Mouse (Mus musculus) heart, postnatal 0 days (tissue): ENCODE results near the gene Cnot8. TPM values are rescaled to one million over a fixed set of nuclear protein-coding genes. Genes with fewer than 3 reads are reported as not detected.
A peak's percentile ranks its signal among the peaks of the same experiment; 100 is the strongest.

ENCODE experiments used
- ATAC-seq: fragments of 200-750 bp; cut with Nextera tagmentation; 2 replicates; pipeline ENCODE4 v1.8.0; 2017; ENCODE audit warnings: low read depth, moderate number of reproducible peaks, moderate library complexity; ENCODE audit not compliant: insufficient read depth
- DNase-seq: peaks from one replicate; pipeline ENCODE4 v3.0.0-alpha.2; 2016; ENCODE audit warnings: low spot score
- H3K27ac ChIP-seq: fragments of 300-500 bp; sonication (generic); 2 replicates; pipeline ENCODE4 v1.5.1; 2014; ENCODE audit warnings: low read depth, mild to moderate bottlenecking
- H3K27me3 ChIP-seq: fragments of 300-500 bp; sonication (generic); 2 replicates; pipeline ENCODE4 v1.6.1; 2014; ENCODE audit warnings: low read length, mixed read lengths; ENCODE audit not compliant: control insufficient read depth, insufficient read depth
- H3K36me3 ChIP-seq: fragments of 300-500 bp; sonication (generic); replicated peaks from 2 replicates; pipeline ENCODE4 v1.6.1; 2014; ENCODE audit warnings: low read length, mixed read lengths; ENCODE audit not compliant: control insufficient read depth, insufficient read depth
- H3K4me1 ChIP-seq: fragments of 300-500 bp; sonication (generic); 2 replicates; pipeline ENCODE4 v1.6.1; 2014; ENCODE audit warnings: antibody characterized with exemption; ENCODE audit not compliant: control insufficient read depth, insufficient read depth
- H3K4me2 ChIP-seq: fragments of 300-500 bp; sonication (generic); 2 replicates; pipeline ENCODE4 v1.6.1; 2014; ENCODE audit warnings: low read depth, mild to moderate bottlenecking, low read length, moderate library complexity
- H3K4me3 ChIP-seq: fragments of 300-500 bp; sonication (generic); 2 replicates; pipeline ENCODE4 v1.5.1; 2014; ENCODE audit warnings: low read depth, low read length
- H3K9ac ChIP-seq: fragments of 300-500 bp; sonication (generic); replicated peaks from 2 replicates; pipeline ENCODE4 v1.6.1; 2014; ENCODE audit warnings: low read depth, low read length, mixed read lengths
- H3K9me3 ChIP-seq: fragments of 300-500 bp; sonication (generic); replicated peaks from 2 replicates; pipeline ENCODE4 v1.6.1; 2016; ENCODE audit warnings: low read length; ENCODE audit not compliant: control insufficient read depth
- CTCF ChIP-seq: IDR thresholded peaks from 2 replicates; pipeline ENCODE4 v1.5.1; 2016; ENCODE audit warnings: antibody characterized with exemption, control low read depth, low read depth
- EP300 ChIP-seq: IDR thresholded peaks from 2 replicates; pipeline ENCODE4 v1.6.1; 2016; ENCODE audit warnings: antibody characterized with exemption, low read depth
- WGBS: fragments of 180-500 bp; shearing (Covaris S2); extraction: QIAGEN DNeasy Blood & Tissue Kit; methylation state at CpG from one replicate; pipeline ENCODE4 v1.1.7; 2014; 5-methylcytosine and 5-hydroxymethylcytosine counted together
- polyA plus RNA-seq: library from polyadenylated mRNA; unstranded; fragments of >200 nt; fragmentation: Nextera tagmentation; extraction: Ambion mirVana; gene quantifications from 2 replicates; pipeline ENCODE4 v1.2.1, GENCODE M21; 2015
- total RNA-seq: library from RNA; depleted of rRNA; stranded (reverse); fragments of >200 nt; gene quantifications from 2 replicates; pipeline ENCODE4 v1.2.3, GENCODE M21; 2014; ENCODE audit warnings: low replicate concordance

Gene Cnot8
- total and polyA plus RNA-seq, 2 experiments from 2014 or later, result 68.6 to 76.6 TPM

DNA sequence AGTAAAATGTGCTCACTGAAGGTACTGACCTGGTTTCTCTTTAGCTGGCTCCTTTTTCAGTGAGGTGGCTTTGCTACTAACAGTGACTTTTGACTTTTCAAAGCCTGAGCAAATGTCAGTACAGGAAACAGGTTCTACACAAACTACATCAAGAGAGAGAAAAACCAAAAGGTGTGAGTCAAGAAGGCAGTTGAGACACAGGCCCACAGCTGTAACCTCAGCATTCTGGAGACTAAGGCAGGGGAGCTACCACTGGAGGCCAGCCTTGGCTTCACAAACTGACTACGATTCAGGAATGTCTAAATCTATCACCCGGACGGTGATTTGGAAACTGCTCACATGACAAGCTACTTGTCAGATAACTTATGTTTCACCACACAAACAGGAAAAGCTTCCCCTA is 35.5 kb downstream of the Cnot8 start:
- DNase-seq (no peak), ATAC-seq (no peak)
- Histone ChIP-seq H3K4me1 (no peaks in the 10 kb centered on the region), H3K4me3 (no peak overlapping the region), H3K9ac (no peak overlapping the region), H3K27ac (peak overlapping the region; percentile 56; the same call in 1 of the 2 replicates), H3K36me3 (peaks cover 81% of the 10 kb centered on the region), H3K27me3 (no peaks in the 10 kb centered on the region), H3K9me3 (no peaks in the 10 kb centered on the region), H3K4me2 (no peak overlapping the region)
- WGBS, result 42% methylated on average over 3 of the region's 3 CpGs
- TF ChIP-seq CTCF (no peak), EP300 (no peak)

DNA sequence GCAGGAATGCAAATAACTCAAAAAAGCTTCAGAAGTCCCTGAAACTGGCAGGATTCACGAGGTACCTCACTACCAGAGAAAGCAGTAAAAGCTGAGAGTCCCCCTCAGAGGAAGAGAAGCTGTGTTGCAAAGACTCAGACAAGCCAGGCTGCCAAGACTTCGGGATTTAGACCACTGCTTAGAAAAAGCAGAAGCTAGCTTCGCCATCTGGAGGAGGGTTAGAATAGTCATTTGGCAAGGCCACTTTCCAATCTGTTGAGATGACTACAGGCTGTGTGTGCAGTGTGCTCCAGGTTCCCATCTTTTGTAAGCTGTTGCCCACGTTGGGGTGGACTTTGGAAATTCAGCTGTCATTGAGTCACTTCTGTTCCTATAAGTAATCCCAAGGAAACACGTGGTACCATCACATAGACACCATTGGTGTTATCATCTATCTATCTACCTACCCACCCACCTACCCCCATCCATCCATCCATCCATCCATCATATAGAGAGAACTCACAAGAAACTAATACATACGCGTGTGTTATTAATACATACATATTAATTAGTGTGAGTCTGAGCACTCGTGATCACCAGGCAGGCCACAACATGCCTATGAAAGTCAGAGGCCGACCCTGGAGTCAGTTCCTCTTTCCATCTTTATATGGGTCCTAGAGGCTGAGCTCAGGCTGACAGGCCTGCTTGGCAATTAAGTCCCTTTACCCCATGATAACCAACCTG is 39.9 kb downstream of the Cnot8 start:
- H3K4me2 ChIP-seq, result no peak overlapping the region
- H3K9ac ChIP-seq, result no peak overlapping the region
- TF ChIP-seq CTCF (no peak), EP300 (no peak)
- ATAC-seq, result no peak
- no peak for DNase-seq
- peaks cover 69% of the 10 kb centered on the region for H3K36me3 ChIP-seq
- H3K27ac ChIP-seq, result no peak overlapping the region
- no peaks in the 10 kb centered on the region for H3K4me1 ChIP-seq
- H3K27me3 ChIP-seq, result no peaks in the 10 kb centered on the region
- H3K9me3 ChIP-seq, result no peaks in the 10 kb centered on the region
- 89% methylated on average over 9 of the region's 9 CpGs for WGBS
- H3K4me3 ChIP-seq, result no peak overlapping the region

DNA sequence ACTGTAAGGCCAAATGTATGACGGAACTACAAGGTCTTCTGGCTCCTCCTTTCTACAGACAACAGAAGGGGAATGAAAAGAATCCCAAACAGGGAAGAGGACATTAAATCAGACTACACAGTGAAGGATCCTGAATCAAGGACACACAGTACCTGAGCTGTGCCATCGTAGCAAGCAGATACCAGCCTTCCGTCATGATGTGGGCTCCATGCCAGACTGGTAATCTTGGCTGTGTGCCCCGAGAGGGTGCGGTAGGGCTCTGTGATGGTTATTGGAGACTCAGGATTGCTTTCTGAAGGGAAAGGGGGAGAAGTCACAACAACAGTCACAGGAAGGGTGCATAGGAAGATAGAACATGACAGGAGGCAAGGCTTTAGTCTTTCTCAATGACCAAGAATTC is 42.3 kb downstream of the Cnot8 start:
- ATAC-seq (peak; percentile 75), DNase-seq (peak; percentile 33)
- Histone ChIP-seq H3K36me3 (peaks cover 76% of the 10 kb centered on the region), H3K9ac (no peak overlapping the region), H3K4me1 (no peaks in the 10 kb centered on the region), H3K9me3 (no peaks in the 10 kb centered on the region), H3K27me3 (no peaks in the 10 kb centered on the region), H3K4me2 (no peak overlapping the region), H3K4me3 (no peak overlapping the region), H3K27ac (peak overlapping the region; percentile 40; the same call in 1 of the 2 replicates)
- no peak for TF ChIP-seq CTCF
- TF ChIP-seq EP300, result no peak
- 32% methylated on average over 5 of the region's 5 CpGs for WGBS

DNA sequence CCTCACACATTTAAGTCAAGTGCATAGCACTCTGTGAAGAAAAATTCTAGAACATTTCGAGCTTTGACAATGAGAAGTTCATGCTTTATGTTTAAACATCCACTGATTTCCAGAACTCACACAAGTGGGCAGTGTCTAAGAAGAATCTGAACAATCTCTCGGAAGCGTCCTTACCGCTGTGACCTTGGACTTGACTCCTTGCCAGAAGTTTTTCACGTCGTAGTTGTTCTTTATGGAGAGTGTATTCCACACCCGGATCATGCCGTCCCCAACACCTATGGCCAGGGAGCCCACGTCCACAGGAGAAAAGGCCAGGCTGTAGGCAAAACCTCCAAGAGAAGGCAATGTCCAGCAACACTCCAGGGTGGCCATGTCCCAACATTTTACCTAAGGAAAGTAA is 51.5 kb downstream of the Cnot8 start:
- ATAC-seq, result no peak
- H3K4me2 ChIP-seq, result no peak overlapping the region
- no peak overlapping the region for H3K9ac ChIP-seq
- H3K27ac ChIP-seq, result no peak overlapping the region
- TF ChIP-seq CTCF (no peak), EP300 (no peak)
- peaks cover 71% of the 10 kb centered on the region for H3K36me3 ChIP-seq
- no peaks in the 10 kb centered on the region for H3K27me3 ChIP-seq
- WGBS, result 49% methylated on average over 9 of the region's 9 CpGs
- DNase-seq, result no peak
- no peak overlapping the region for H3K4me3 ChIP-seq
- no peaks in the 10 kb centered on the region for H3K4me1 ChIP-seq
- H3K9me3 ChIP-seq, result no peaks in the 10 kb centered on the region

DNA sequence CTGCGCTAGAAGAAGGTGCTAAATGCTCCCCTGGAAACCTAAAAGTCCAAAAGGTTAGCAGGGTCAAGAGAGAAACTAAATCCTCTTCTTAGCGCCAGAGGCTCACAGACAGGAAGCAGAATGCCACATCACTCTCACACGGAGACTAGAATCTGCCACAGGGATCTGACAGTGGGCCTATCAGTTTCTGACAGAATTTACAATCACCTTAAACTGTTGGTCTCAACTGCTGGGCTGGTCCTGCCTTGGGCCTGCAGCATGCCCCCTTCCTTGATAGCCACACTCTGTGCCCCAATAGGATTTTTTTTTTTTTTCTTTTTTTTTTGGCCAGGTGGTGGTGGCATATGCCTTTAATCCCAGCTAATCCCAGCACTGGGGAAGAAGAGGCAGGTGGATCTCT is 52.9 kb downstream of the Cnot8 start:
- DNase-seq (no peak), ATAC-seq (no peak)
- Histone ChIP-seq H3K27me3 (no peaks in the 10 kb centered on the region), H3K27ac (no peak overlapping the region), H3K4me2 (no peak overlapping the region), H3K4me1 (no peaks in the 10 kb centered on the region), H3K9ac (no peak overlapping the region), H3K36me3 (peaks cover 77% of the 10 kb centered on the region), H3K9me3 (no peaks in the 10 kb centered on the region), H3K4me3 (no peak overlapping the region)
- 69% methylated on average over 3 of the region's 3 CpGs for WGBS
- TF ChIP-seq EP300, result no peak
- no peak for TF ChIP-seq CTCF

DNA sequence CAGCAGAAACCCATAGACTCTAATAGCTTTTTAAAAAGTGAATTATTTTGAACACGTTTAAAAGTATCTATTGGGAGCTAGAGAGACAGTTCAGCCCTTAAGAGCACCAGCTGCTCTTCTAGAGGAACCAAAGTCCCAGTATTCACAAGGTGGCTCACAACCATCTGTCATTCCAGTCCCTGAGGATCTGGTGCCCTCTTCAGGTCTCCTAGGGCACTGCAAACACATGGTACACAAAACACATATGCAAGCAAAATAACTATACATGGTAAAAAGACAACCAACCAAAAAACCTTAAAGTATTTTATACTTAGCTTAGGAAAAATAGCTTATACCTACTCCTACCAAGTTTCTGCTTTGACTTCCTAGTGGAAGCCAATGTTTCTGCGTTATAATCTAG is 61.1 kb downstream of the Cnot8 start:
- TF ChIP-seq EP300, result no peak
- TF ChIP-seq CTCF, result no peak; the same call in 1 of the 2 replicates
- WGBS, result 96% methylated on average over 2 of the region's 2 CpGs
- H3K36me3 ChIP-seq, result peaks cover 57% of the 10 kb centered on the region
- ATAC-seq (no peak), DNase-seq (no peak)
- H3K4me3 ChIP-seq, result no peak overlapping the region
- H3K27me3 ChIP-seq, result no peaks in the 10 kb centered on the region
- H3K9me3 ChIP-seq, result no peaks in the 10 kb centered on the region
- no peaks in the 10 kb centered on the region for H3K4me1 ChIP-seq
- no peak overlapping the region for H3K4me2 ChIP-seq
- H3K27ac ChIP-seq, result no peak overlapping the region
- no peak overlapping the region for H3K9ac ChIP-seq
